Mouse (Mus musculus): ENCODE data around the gene Ccdc122. TPM values are rescaled to one million over a fixed set of nuclear protein-coding genes. Genes with fewer than 3 reads are reported as not detected.

The Ccdc122 gene
- polyA plus RNA-seq, 1 experiment from 2014 or later: 11.7 TPM

DNA sequence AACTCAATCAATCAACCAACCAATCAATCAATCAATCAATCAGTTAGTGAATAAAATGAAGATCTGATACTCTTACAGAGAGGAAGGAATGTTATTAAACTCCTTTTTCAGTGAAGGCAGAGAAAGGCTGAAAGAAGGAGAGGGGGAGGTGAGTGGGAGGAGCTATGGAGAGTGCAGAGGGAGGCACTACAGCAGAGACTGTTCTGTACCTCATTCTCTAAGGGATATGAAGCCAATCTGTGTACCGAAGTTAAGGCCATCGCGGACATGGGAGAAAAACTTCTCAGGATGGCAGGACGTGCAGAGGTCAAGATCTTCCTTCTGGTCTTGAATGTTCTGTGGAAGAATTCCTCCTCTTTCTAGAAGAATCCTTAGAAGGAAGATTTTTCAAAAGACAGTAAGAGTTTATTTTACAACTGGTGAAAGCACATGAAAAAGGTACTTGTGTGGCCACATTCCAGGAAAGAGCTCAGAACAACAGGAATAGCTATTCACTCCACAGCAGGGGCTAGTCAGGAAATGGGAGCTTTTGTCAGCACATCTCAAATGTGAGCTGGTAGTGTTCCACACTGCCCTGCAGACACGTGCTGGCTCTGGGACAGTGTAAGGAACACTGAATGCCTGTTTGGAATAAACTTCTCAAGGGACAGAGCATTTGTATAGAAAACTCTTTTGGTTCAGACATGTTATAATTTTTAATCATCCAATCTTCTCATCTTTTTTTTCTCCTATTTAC lies 7.1 kb upstream of the Ccdc122 start:
- no peak for TF ChIP-seq CTCF (IDR thresholded peaks at IDR 0.05)
- POLR2A ChIA-PET: no interaction called here
- DNase-seq (ENCODE audit: low read depth, low spot score): no peak
- no peak for ATAC-seq
- CTCF ChIA-PET: no interaction called here
- no peaks in the 10 kb centered on the region for H3K27me3 ChIP-seq
- in situ Hi-C loops (cut with MboI; ENCODE audit: low pct_unique_long_range_greater_than_20kb): no loop called here

DNA sequence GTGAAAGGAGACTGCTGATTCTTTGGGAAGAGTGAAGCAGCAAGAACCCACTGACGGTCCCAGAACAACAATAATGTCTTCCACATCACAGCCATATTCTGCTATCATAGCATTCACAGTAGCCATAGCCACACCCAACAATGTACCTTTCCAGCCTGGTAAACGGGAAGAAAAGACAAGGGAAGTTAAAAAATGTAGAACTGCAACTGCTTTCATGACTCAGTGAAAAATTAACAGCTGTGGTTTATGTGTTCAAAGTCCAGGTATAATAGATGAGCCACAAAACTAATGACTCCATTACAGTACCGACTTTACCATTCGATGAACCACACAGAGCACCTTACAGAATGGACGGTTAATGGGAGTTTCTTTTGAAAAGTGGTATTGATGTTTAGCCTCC lies 5.8 kb upstream of the Ccdc122 start:
- in situ Hi-C loops (cut with MboI; ENCODE audit: low pct_unique_long_range_greater_than_20kb): no loop called here
- H3K27me3 ChIP-seq: no peaks in the 10 kb centered on the region
- CTCF ChIA-PET: interaction anchor here (1.8 kb wide), 1 partner anchor 12 kb away, joined by 4 read pairs; no protein-coding TSS in a partner anchor
- DNase-seq (ENCODE audit: low read depth, low spot score): no peak
- POLR2A ChIA-PET: no interaction called here
- no peak for ATAC-seq
- TF ChIP-seq CTCF (IDR thresholded peaks at IDR 0.05): no peak

DNA sequence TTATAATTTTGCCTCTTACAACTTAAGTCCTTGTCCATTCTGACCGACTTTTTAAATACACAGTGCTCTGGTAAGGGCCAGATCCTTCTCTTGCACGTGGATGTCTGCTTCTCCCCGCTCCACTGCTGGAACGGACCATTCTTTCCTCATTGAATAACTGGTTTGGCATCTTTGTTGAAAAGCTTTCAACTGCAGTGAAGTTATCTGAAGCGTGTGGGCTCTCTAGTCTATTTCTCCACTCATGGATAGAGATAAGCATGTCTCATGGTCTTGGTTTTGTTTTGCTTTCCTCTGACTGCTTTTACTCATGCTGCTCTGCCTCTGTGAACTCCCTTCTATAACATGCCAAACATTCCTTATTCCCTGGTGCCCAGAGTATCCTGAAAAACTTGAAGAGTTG lies 4.1 kb upstream of the Ccdc122 start:
- no peaks in the 10 kb centered on the region for H3K27me3 ChIP-seq
- CTCF ChIA-PET: no interaction called here
- POLR2A ChIA-PET: no interaction called here
- no peak for ATAC-seq
- in situ Hi-C loops (cut with MboI; ENCODE audit: low pct_unique_long_range_greater_than_20kb): no loop called here
- DNase-seq (ENCODE audit: low read depth, low spot score): no peak
- no peak for TF ChIP-seq CTCF (IDR thresholded peaks at IDR 0.05)

DNA sequence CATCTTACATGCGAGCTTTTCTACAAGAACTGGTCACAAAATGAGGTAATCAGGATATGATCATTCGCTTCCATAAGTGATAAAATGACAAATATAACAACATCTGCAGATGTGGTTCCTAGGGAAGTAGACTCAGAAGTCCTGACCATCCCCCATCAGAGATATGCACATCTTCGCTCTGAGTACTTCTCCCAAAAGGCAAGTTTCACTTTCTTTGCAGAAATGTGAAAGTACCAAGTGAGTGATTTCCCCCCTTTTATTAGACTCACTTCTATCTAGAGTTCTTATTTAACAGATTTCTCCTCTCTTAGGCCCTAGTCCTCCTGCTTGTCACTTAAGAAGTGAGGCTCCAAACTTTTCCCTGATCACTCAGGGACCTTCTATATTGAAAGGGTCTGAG lies 3.2 kb upstream of the Ccdc122 start:
- in situ Hi-C loops (cut with MboI; ENCODE audit: low pct_unique_long_range_greater_than_20kb): no loop called here
- no peak for TF ChIP-seq CTCF (IDR thresholded peaks at IDR 0.05)
- CTCF ChIA-PET: no interaction called here
- no peaks in the 10 kb centered on the region for H3K27me3 ChIP-seq
- ATAC-seq (no peak), DNase-seq (ENCODE audit: low read depth, low spot score) (no peak)
- POLR2A ChIA-PET: no interaction called here

DNA sequence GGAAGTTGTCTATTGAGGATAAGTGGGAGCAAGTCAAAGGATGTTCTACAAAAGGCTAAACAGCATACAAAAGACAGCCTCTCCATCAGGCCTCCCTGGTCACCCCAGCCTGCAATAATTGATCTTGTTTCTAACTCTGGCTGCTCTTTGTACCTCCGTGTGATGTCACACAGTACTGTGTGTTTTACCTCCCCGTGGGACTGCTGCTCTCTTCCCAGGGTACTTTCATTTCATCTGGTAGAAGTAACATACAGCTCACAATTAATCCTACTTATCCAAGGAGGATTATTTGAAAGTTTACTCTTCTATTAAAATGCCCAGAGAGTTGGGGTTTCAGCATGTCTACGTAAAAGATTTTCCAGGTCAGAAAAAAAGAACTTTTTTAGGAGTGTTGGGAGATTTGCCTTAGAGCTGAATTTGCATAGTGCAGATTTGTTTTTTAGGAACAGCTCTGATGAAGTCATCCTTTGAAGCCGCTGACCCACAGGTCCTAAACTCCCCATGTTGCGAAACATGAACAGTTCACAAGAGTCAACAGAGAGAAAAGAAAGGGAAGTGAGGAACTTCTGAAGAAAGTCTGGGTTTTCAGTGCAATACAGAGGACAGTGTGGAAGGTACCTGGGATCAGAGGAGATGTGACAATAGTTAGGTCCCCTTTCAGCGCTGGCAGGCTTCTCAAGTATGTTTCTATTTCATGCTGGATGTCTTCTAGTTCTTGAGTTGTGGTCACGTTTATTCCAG lies 2.2 kb upstream of the Ccdc122 start:
- in situ Hi-C loops (cut with MboI; ENCODE audit: low pct_unique_long_range_greater_than_20kb): no loop called here
- DNase-seq (ENCODE audit: low read depth, low spot score) (peak; percentile 27), ATAC-seq (no peak)
- CTCF ChIA-PET: no interaction called here
- TF ChIP-seq CTCF (IDR thresholded peaks at IDR 0.05): no peak
- POLR2A ChIA-PET: interaction anchor here (0.6 kb wide), 2 partner anchors 501 to 804 kb away, joined by 3 read pairs; no protein-coding TSS in a partner anchor
- H3K27me3 ChIP-seq: no peaks in the 10 kb centered on the region

DNA sequence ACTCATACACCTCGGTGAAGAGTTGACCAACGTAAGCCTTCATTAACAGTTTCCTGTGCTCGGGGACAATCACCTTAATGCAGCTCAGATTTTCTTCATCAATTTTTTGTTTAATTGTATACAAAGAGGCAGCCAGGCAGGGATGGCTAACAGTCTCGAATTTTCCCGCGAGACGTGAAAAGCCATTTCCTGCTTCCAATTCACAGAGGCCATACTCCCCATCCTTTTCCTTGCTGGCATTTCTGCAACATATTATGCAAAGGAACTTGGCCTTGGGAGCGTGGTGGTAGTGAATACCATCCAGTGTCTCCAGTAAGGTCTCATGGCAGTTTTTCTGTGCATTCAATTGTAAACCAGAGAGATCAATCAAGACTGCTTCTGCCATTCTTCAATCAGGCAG lies 1.6 kb upstream of the Ccdc122 start:
- ChIA-PET CTCF (no interaction called here), POLR2A (interaction anchor here (0.6 kb wide), 2 partner anchors 501 to 804 kb away, joined by 3 read pairs; no protein-coding TSS in a partner anchor)
- ATAC-seq (no peak), DNase-seq (ENCODE audit: low read depth, low spot score) (no peak)
- in situ Hi-C loops (cut with MboI; ENCODE audit: low pct_unique_long_range_greater_than_20kb): no loop called here
- TF ChIP-seq CTCF (IDR thresholded peaks at IDR 0.05): no peak
- H3K27me3 ChIP-seq: no peaks in the 10 kb centered on the region

DNA sequence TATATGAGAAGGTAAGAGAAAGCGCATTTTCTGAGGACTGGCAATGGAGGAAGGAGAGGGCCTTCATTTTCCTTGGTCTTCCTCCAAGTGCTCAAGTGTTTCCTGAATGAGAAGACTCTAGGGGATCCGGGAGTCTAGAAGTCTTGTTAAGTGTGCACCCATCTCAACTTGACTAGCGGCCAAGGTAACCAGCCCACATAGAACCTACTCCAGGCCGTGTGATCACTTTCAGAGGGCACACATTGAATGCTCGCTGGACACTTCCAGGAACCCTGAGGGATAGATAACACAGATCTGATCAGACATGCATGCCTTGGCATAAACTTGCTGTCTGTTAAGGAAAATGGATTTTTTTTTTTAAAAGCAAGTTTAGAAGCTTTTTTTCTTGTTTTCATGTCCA lies 758 bp downstream of the Ccdc122 start:
- no peak for DNase-seq (ENCODE audit: low read depth, low spot score)
- ATAC-seq: no peak
- no peaks in the 10 kb centered on the region for H3K27me3 ChIP-seq
- POLR2A ChIA-PET: no interaction called here
- in situ Hi-C loops (cut with MboI; ENCODE audit: low pct_unique_long_range_greater_than_20kb): no loop called here
- CTCF ChIA-PET: interaction anchor here (1.0 kb wide), 1 partner anchor 15 kb away, joined by 3 read pairs; no protein-coding TSS in a partner anchor
- TF ChIP-seq CTCF (IDR thresholded peaks at IDR 0.05): no peak

DNA sequence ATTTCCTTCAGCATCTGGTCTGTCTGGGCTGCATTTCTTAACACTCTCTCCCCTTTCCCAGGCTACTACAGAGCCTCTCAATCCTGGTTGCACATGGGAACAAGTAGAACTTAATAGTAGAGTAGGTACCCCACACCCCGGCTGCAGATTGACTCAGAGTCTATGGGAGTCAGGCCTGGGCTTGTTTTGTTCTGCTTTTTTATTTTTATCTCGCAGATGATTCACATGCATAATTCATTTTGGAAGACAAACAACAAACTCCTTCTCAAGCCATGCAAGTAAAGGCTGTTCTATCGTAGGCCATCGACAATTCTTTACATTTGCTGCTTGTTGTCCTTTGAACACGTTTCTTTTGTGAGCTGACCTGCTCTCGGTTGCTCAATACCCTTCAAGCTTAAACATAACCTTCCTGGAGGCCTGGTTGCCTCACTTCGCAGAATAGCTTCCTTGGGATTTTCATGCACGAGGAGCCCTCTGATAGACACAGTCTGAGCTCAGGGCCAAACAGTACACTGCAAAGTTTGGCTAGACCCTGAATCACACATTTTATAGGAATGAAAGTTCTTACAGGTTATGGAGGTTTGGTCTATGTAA lies 1.4 kb downstream of the Ccdc122 start:
- DNase-seq (ENCODE audit: low read depth, low spot score) (no peak), ATAC-seq (no peak)
- POLR2A ChIA-PET: no interaction called here
- TF ChIP-seq CTCF (IDR thresholded peaks at IDR 0.05): no peak
- H3K27me3 ChIP-seq: no peaks in the 10 kb centered on the region
- in situ Hi-C loops (cut with MboI; ENCODE audit: low pct_unique_long_range_greater_than_20kb): no loop called here
- CTCF ChIA-PET: interaction anchor here (1.0 kb wide), 1 partner anchor 15 kb away, joined by 3 read pairs; no protein-coding TSS in a partner anchor

DNA sequence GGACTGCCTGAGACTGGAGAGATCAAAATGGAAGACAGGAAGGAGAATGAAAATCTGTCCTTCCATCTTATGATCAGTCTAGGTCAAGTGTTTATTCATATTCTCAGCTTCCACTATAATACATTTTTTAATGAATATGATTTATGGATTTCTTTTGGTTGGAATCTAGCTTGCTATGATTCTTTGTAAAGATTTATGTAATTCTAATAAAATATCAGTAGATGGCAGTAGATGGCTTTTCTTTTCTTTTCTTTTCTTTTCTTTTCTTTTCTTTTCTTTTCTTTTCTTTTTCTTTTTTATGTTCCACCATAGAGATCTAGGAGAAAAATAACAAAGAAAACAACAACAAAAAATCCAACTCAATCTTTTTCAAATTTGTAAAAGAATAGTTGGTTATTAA lies 16.7 kb downstream of the Ccdc122 start:
- POLR2A ChIA-PET: no interaction called here
- DNase-seq (ENCODE audit: low read depth, low spot score): no peak
- peak; percentile 46 for TF ChIP-seq CTCF (IDR thresholded peaks at IDR 0.05)
- no peaks in the 10 kb centered on the region for H3K27me3 ChIP-seq
- CTCF ChIA-PET: interaction anchor here (1.0 to 1.6 kb wide), 4 partner anchors 13 to 875 kb away, joined by 3 read pairs; no protein-coding TSS in a partner anchor
- in situ Hi-C loops (cut with MboI; ENCODE audit: low pct_unique_long_range_greater_than_20kb): loop anchor here (5.0 kb wide), 2 partner anchors 84 to 874 kb away; no protein-coding TSS in a partner anchor
- ATAC-seq: no peak

DNA sequence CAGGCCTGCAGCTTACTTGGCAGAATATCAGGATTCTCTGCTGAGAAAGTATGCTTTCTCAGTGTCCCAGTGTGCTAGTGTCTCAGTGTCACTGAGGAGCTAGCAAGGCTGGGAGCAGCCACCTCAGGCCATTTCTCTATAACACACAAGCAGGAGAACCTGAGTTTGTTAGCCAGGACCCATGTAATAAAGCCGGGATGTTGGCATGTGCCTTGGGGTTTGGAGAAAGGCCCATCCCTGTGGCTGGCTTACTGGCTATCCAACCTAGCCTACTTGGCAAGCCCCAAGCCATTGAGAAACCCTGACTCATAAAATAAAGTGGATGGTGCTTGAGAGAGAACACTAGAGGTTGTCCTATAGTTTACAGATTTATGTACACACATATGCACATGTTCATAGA lies 32.8 kb downstream of the Ccdc122 start:
- CTCF ChIA-PET: no interaction called here
- TF ChIP-seq CTCF (IDR thresholded peaks at IDR 0.05): no peak

DNA sequence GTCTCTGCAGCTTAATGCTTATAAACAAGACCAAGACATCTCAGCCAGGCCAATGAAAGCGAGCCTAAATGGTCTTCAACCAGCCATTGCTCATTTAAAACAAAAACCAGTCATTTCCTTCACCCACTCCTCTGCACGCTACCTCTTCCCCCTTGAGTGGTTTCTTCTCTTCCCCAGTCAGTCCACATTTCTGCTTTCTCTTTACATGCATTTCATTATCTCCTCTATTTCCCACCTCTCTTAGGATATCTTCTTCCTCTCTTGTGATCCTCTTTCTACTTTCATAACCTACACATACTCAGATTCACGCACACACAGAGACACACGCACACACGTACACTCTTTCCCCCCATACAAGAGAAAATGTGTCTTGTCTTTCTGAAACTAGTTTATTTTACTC lies 44.7 kb downstream of the Ccdc122 start:
- DNase-seq (ENCODE audit: low read depth, low spot score) (no peak), ATAC-seq (no peak)
- in situ Hi-C loops (cut with MboI; ENCODE audit: low pct_unique_long_range_greater_than_20kb): no loop called here
- TF ChIP-seq CTCF (IDR thresholded peaks at IDR 0.05): no peak
- POLR2A ChIA-PET: no interaction called here
- no peaks in the 10 kb centered on the region for H3K27me3 ChIP-seq
- CTCF ChIA-PET: no interaction called here

More for the DNA sequence above, 32.8 kb downstream of the Ccdc122 start:
- no peaks in the 10 kb centered on the region for H3K27me3 ChIP-seq
- DNase-seq (ENCODE audit: low read depth, low spot score) (no peak), ATAC-seq (no peak)
- POLR2A ChIA-PET: no interaction called here
- in situ Hi-C loops (cut with MboI; ENCODE audit: low pct_unique_long_range_greater_than_20kb): no loop called here
